Mouse (Mus musculus) embryonic fibroblast, embryonic 13.5 days (primary cell): Measurements from ENCODE around the gene Ripk1.

Experiments used
- CTCF ChIP-seq: IDR thresholded peaks from 2 replicates; pipeline ENCODE4 v1.5.1; 2011; ENCODE audit warnings: mild to moderate bottlenecking, control low read depth, low read length, moderate library complexity, borderline replicate concordance; ENCODE audit not compliant: insufficient read depth
- POLR2A ChIP-seq: IDR thresholded peaks from 2 replicates; pipeline ENCODE4 v1.6.1; 2011; ENCODE audit warnings: low read depth, mild to moderate bottlenecking, control low read depth, low read length, moderate library complexity

DNA sequence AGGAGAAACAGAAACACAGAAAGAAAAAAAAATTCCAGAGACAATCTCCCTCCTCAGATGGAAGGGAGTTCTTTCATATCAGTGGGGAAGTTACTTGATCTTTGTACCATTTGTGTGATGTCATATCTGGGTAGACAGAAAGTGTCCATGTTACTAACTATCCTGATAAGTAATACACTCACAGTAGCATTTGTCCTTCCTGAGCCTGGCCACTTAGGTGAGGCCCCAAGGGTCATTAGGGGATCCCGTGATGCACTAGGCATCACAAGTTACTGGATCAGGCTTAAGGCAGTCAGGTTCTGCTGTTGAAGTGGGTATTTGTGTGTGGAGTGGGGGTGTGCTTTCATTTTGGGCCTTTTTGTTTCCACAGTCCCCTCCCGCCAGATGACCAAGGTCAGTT lies 49.2 kb upstream of the Ripk1 start:
- TF ChIP-seq POLR2A (no peak), CTCF (no peak)
